Mouse (Mus musculus) lung, adult 2 months (tissue): ENCODE results near the gene Bbs4.

Source experiments
- CTCF ChIP-seq: fragments of 200-500 bp; IDR thresholded peaks from 2 replicates; pipeline ENCODE4 v1.5.1; 2011; ENCODE audit warnings: mild to moderate bottlenecking, low read length, control low read depth; ENCODE audit not compliant: insufficient read depth
- POLR2A ChIP-seq: fragments of 200-500 bp; IDR thresholded peaks from 2 replicates; pipeline ENCODE4 v1.6.1; 2011; ENCODE audit warnings: low read depth, mild to moderate bottlenecking, control low read depth, low read length, borderline replicate concordance; ENCODE audit errors: extremely low read depth

DNA sequence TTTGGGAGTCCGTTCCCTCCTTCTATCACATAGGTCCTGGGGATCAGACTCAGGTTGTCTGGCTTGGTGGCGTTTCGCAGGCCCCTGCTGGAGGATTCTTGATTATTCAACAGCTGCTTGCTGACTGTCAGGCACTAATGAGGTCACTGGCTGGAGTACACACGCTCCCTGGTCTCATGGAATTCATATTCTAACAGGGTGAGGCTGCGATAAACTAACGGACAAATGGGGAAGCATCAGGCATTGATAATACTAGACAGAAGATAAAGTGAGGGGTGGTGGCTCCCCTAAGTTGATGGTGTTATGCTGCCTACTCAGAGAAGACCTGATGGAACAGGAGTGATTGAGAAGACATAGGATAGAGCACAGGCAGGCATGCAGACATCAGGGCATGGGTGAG lies 67.7 kb downstream of the Bbs4 start:
- TF ChIP-seq POLR2A: no peak
- TF ChIP-seq CTCF: no peak
